Mouse (Mus musculus): ENCODE measurements around the gene Mnx1.
"Not testable (repeated sequence)": the region's sequence is repeated elsewhere in the genome, so short reads cannot be mapped to it uniquely, and the experiment has no call there.

The Mnx1 gene

DNA sequence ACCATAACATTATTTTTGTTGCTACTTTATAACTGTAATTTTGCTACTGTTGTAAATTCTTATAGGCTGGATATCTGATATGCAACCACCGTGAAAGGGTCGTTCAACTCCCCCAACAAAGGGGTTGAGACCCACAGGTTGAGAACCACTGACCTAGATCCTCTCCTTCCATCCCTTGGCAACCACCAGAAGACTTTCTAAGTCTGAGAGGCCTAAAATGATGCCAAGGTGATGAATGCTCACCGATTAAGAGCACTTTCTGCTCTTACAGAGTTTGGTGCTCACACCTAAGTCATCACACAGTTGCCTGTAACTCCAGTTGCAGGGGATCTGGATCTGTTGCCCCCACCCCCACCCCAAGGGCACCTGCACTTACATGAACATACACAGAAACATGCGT, 8.8 kb downstream of the Mnx1 start:
- DNase-seq (ENCODE audit: extremely low spot score, low read depth, low spot score): no peak

DNA sequence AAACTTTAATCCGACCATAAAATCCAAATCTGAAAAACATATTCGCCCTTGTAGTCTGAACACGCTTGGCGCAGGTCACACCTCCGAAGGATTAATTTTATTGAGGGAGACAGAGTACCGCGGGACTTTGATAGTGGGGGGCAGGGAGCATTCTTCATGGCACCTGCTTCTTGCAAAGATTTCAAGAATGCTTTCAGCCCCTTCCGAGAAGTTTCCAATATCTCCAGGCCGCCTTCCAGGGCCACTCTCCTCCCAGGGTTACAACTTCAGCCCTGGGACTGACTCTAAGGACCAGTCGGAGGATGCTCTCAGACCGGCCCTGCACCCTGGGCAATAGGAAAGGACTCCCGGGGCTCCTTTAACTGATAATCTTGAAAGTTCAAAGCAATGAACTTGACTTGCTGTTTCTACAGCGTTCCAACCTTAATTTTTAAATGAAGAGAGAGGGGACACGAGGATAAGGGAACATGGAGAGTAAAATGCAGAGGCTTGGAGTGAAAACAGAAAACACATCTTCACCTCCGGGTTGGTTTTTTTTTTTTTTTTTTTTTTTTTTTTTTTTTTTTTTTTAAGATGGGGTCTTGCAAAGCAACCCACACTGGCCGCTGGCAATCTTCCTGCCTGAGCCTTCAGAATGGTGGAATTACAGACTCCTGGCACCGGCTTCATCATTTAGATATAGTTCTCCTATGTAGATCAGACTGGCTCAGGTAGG, 9.8 kb downstream of the Mnx1 start:
- DNase-seq (ENCODE audit: extremely low spot score, low read depth, low spot score): no peak

DNA sequence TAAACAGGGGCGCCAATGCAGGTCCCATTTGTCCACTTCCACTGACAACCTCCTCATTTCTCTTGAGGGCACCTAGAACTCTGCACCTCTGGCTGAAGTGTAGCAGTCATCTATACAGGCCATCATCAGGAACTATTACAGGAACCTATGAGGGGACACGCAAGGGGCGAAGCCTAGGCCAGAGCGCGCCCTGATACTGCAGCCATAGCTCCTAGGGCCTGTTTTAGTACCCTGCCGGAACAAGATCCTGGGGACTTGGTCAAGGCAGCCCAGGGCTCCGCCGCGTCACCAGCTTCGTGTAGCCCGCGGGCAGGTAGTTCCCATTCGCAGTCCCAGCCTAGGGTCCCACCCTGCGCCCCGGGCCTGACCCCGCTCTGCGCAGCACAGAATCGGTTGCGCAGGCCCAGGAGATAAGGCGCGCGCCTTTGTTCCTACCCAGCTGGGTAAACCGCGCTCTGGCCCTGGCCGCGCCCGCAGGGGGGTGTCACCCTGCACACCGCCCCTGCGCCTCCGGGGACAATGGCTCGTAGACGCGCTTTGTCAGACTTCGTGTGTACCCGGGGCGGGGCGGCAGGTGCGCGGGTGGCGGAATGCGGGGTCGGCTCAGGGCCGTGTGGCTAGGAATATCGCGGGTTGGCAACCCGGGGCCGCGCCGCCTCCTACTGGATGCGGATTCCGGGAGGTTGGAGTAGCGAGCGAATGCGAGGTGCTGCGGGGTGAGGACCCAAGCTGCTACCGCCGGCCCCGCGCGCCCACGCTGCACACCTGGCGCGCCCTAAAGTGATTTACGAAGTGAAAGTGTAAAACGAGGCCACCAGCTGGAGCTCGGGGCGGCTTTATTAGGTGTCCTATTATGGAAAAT, 10.6 kb downstream of the Mnx1 start:
- no peak for DNase-seq (ENCODE audit: extremely low spot score, low read depth, low spot score)

DNA sequence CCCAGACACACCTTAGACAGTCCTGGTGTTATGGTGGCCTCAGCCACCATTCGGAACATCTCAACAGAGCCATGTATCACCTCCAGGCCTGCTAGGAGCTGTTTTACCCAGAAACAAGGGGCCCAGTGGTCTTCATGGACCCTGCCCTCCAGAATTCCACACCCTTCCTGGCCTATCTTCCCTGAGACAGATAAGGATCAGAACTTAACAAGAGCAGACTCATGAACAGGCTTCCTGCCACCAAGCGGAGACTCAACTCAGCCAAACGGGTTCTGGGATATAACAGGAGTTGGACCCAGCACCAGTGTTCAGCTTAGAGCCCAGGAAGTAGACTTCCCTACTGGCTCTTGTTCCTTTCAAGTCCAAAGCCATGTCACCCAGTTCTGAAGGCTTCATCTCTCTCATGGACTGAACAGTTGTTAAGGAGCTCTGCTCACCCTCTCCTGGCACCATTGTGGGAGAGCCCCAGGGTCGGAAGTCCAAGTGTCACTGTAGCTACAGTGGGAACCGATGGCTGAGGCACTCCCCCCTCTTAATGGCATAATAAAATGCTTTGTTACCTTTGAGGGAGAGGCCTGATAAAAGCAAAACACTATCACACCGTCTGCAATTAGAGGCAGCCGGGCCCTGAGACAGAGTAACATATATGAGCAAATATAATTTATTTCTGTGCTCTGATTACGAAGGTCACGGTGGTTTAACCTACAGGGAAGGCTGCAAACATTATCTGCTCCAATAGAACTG, 15.2 kb downstream of the Mnx1 start:
- no peak for DNase-seq (ENCODE audit: extremely low spot score, low read depth, low spot score)

DNA sequence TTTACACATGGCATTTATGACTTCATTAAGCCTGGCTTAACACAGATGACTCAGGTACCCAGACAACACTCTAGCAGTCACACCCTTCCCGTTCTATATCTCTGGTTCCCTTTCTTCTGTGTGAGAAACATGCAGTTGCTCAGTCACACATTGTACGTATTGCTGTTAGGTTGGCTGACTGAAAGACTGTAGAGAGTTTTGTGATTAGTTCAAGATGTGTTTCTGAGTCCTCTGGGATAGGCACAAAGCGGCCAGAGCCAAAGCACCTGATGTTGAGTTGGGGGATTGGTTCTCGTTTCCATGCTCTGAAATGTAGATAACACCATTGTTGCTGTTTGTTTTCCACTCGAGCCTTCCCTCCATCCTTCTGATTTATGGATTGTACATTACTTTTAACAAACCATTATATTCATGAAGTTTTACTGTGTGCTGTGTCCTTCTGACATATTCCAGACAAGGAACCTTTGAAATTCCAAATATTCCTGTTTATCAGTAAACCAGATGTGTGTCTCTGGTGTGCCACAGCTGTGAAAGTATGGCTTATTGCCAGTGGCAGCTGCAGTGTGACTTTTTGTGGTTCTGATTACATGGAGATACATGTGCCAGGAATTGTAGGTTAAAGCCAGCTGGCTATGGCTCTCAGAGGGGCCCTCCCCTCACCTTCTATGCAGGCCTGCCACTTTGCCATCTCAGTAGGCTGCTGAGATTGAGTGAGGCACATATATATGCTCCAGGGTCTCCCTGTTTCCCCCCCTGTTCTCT, 21.2 kb downstream of the Mnx1 start:
- DNase-seq (ENCODE audit: extremely low spot score, low read depth, low spot score): no peak

DNA sequence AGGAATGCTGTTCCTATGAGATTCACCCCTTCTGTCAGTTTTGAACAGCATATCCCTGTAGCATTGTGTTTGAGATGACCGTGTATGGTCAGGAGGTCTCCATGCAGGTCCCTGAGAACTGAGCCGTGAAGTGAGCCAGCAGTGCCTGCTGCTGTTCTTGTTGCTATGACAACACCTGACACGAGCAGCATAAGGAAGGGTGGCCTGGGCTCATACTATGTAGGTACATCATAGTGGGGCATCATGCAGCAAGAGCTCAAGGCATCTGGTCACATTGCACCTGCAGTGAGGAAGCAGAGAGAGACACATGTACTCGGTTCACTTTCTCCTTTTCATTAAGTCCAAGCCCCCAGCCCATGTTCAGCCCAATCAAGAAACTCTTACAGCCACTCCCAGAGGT, 25.9 kb downstream of the Mnx1 start:
- no peak for DNase-seq (ENCODE audit: extremely low spot score, low read depth, low spot score)

DNA sequence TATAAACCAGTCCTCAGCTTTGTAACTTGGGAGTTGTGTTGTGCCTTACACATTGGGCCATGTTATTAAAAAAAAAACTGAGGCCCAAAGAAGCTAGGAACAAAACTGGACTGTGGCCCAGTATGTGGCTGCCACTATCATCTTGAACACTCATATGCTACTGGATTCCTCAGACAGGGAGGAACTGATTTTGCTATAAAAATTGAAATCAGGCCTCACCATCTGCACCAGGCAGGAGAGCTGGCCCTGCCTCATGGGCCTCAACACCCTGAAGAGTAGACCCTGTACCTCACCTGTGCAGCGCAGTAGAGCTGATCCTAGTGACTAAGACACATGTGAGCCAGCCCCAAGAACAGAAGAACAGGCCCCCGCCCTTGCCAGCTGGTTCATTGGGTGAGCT, 33.0 kb downstream of the Mnx1 start:
- DNase-seq (ENCODE audit: extremely low spot score, low read depth, low spot score): no peak

DNA sequence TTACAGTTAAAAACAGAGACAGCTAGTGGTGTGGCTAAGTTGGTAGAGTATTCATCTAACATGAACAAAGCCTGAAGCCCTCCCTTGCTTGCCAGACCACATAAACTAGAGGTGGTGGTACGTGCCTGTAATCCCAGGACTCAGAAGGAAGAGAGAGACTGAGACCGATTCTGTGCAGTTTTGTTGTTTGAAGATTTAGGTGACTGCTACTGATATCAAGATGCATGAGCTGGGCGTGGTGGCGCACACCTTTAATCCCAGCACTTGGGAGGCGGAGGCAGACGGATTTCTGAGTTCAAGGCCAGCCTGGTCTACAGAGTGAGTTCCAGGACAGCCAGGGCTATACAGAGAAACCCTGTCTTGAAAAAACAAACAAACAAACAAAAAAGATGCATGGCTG, 41.5 kb downstream of the Mnx1 start:
- DNase-seq (ENCODE audit: extremely low spot score, low read depth, low spot score): not testable (repeated sequence)

DNA sequence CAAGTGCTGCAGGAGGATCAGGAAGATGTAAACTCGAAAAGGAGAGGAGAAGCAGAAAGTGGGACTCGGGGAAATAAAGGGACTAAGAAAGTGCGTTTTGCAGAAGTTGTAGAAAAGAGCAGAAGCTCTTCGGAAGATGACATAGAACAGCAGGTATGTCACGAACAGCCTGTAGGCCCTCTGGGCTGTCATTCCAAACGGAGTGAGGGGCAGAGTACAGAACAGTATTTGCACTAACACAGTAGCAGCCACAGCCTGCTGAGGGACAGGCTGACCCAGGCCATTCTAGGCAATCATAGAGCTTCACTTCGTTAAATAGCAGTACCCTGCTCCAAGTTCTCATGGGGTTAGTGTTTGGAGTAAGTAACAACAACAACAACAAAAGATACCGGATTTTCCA, 42.8 kb downstream of the Mnx1 start:
- no peak for DNase-seq (ENCODE audit: extremely low spot score, low read depth, low spot score)

DNA sequence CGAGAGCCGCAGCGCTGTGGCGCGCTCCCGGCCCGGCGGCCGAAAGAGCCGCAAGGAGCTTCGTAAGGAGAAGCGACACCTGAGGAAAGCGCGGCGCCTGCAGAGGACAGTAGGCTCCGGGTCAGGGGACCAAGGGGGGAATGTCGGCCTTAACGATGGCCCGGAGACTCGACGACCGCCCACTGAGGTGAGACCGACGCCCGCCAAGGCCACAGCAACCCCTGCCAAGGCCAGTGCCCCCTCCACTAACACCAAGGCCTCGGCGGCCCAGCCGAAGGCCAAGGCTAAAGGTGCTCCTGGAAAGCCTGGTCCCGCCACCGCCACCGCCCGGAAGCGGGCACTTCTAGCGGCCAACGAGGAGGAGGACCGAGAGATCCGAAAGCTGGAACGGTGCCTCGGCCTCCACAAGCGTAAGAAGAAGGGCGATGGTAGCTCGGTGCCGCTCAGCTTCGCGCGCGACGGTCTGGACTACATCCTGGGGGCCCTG, 43.4 kb downstream of the Mnx1 start:
- no peak for DNase-seq (ENCODE audit: extremely low spot score, low read depth, low spot score)

DNA sequence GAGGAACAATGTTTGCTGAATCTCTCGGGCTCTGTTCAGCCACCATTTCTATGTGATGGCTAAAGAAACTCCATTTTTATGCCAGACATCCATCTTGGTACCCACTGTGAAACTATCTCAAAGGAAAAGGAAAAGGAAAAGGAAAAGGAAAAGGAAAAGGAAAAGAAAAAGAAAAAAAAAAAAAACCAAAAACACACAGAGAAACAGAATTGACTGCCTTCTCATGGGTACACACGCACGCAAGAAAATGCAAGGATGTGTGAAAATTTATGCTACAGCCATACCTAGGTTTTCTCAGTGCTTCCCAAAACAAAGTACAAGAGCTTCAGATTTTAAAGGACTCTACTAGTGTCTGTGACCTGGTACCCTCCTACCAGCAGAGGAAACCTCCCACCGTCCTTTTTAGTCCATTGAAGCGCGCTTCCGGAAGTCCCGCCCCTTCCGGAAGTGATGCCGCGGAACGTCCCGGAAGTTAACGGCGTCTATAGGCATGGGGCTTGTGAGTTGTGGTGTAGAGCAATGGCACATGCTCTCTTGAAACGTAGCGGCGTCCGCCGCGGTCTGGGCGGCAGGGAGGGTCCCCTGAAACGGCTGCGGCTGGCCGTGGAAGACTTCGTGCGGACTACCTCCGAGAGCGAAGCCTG, 43.9 kb downstream of the Mnx1 start, which contains the start of gene Nom1:
Gene Nom1 (plus strand): TSS at position 437 of the 644 bp plus-strand sequence.
- DNase-seq (ENCODE audit: extremely low spot score, low read depth, low spot score): peak; percentile 86

DNA sequence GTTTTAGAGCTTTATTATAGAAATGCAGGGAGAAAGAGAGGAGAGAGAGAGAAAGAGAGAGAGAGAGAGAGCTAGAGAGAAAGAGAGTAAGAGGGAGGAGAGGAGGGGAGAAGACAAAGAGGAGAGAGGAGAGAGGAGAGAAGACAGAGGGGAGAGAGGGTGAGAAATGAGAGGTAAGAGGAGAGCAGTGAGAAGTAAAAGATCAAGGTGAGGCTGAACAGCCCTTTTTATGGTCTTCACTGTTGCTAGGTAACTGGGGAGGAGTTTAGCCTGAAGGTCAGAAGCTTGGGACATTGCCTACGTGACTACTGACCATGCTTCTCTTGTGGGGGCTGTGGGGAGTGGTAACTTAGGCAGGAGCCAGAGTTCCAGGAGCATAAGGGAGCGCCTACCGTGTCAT, 54.9 kb downstream of the Mnx1 start:
- not testable (repeated sequence) for DNase-seq (ENCODE audit: extremely low spot score, low read depth, low spot score)
